Mouse (Mus musculus) small intestine, adult 2 months (tissue): Measurements from ENCODE around the gene Rfng. TPM values are rescaled to one million over a fixed set of nuclear protein-coding genes. Genes with fewer than 3 reads are reported as not detected.

Source experiments
- H3K27ac ChIP-seq: fragments of 200-500 bp; 2 replicates; pipeline ENCODE4 v1.5.1; 2012; ENCODE audit warnings: low read depth, low read length, control low read depth, inconsistent platforms; ENCODE audit not compliant: insufficient read depth
- H3K27me3 ChIP-seq: fragments of 200-500 bp; 2 replicates; pipeline ENCODE4 v1.6.1; 2012; ENCODE audit warnings: mild to moderate bottlenecking, moderate library complexity, low read length, inconsistent platforms; ENCODE audit not compliant: control insufficient read depth, insufficient read depth
- H3K36me3 ChIP-seq: fragments of 200-500 bp; 2 replicates; pipeline ENCODE4 v1.6.1; 2012; ENCODE audit warnings: mild to moderate bottlenecking, low read length, control low read depth, inconsistent platforms; ENCODE audit not compliant: control insufficient read depth, insufficient read depth
- H3K4me1 ChIP-seq: fragments of 200-500 bp; 2 replicates; pipeline ENCODE4 v1.6.1; 2012; ENCODE audit warnings: low read length, inconsistent platforms, mixed read lengths; ENCODE audit not compliant: control insufficient read depth, insufficient read depth, insufficient read length
- H3K4me3 ChIP-seq: fragments of 200-500 bp; 2 replicates; pipeline ENCODE4 v1.5.1; 2012; ENCODE audit warnings: low read depth, mild to moderate bottlenecking, control low read depth, inconsistent platforms, low read length, moderate library complexity
- CTCF ChIP-seq: fragments of 200-500 bp; IDR thresholded peaks from 2 replicates; pipeline ENCODE4 v1.5.1; 2012; ENCODE audit warnings: low read depth, mild to moderate bottlenecking, control low read depth, inconsistent platforms, low read length, moderate library complexity, mixed read lengths; ENCODE audit not compliant: insufficient replicate concordance, insufficient read length; ENCODE audit errors: extremely low read depth
- POLR2A ChIP-seq: fragments of 200-500 bp; IDR thresholded peaks from 2 replicates; pipeline ENCODE4 v1.6.1; 2012; ENCODE audit warnings: low read depth, mild to moderate bottlenecking, control low read depth, inconsistent platforms, low read length, moderate library complexity
- WGBS: fragments of 180-500 bp; shearing (Covaris S2); methylation state at CpG from one replicate; pipeline ENCODE4 v1.1.7; 2018; 5-methylcytosine and 5-hydroxymethylcytosine counted together
- polyA plus RNA-seq: library from polyadenylated mRNA; depleted of rRNA; stranded (reverse); fragments of >200 nt; gene quantifications from 2 replicates; pipeline ENCODE4 v1.2.3, GENCODE M21; 2012

The Rfng gene
- polyA plus RNA-seq, 1 experiment: 90.5 TPM

DNA sequence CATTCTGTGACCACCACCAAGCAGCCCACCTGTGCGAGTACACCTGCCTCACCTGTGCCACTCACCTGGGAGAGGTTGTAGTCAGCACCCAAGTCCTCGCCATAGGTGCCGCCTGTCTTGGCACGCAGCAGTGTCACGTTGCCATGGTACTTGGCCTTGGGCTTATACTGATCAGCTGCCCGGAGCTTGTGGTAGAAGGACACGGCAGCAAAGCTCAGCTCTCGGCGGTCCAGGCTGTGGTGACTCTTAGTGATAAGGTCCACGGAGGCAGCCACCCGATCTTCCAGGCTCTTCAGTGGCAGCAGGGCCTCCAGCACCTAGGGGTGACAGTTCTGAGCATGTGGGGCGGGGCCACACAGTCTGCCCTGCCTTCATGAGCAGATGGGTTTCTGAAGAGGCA is 24.0 kb upstream of the Rfng start:
- no peaks in the 10 kb centered on the region for H3K27me3 ChIP-seq
- no peak overlapping the region for H3K27ac ChIP-seq
- TF ChIP-seq CTCF (no peak), POLR2A (no peak)
- peaks cover 12% of the 10 kb centered on the region; the same call in 1 of the 2 replicates for H3K4me1 ChIP-seq
- 83% methylated on average over 12 of the region's 12 CpGs for WGBS
- no peak overlapping the region for H3K4me3 ChIP-seq
- peaks cover 65% of the 10 kb centered on the region for H3K36me3 ChIP-seq

- WGBS: 37% methylated on average over 7 of the region's 7 CpGs
- peaks cover 43% of the 10 kb centered on the region for H3K36me3 ChIP-seq
- H3K4me1 ChIP-seq: peaks cover 12% of the 10 kb centered on the region; the same call in 1 of the 2 replicates
- TF ChIP-seq POLR2A (no peak), CTCF (no peak)
- no peaks in the 10 kb centered on the region for H3K27me3 ChIP-seq
- H3K27ac ChIP-seq: peak overlapping the region; percentile 6; the same call in 1 of the 2 replicates
- no peak overlapping the region for H3K4me3 ChIP-seq
Measured at GRCm38 (mm10) chr11:120805375-120806298, 21.6 kb upstream of the Rfng start.

GRCm38 (mm10) chr11:120804769-120805168 is 20.8 kb upstream of the Rfng start:
- no peak overlapping the region for H3K27ac ChIP-seq
- H3K27me3 ChIP-seq: no peaks in the 10 kb centered on the region
- H3K4me3 ChIP-seq: no peak overlapping the region
- 68% methylated on average over 4 of the region's 4 CpGs for WGBS
- peaks cover 12% of the 10 kb centered on the region; the same call in 1 of the 2 replicates for H3K4me1 ChIP-seq
- no peak for TF ChIP-seq CTCF
- H3K36me3 ChIP-seq: peaks cover 34% of the 10 kb centered on the region

- Histone ChIP-seq H3K4me3 (no peak overlapping the region), H3K4me1 (peaks cover 12% of the 10 kb centered on the region; the same call in 1 of the 2 replicates), H3K27ac (no peak overlapping the region), H3K36me3 (peaks cover 30% of the 10 kb centered on the region), H3K27me3 (no peaks in the 10 kb centered on the region)
- TF ChIP-seq CTCF: no peak
- TF ChIP-seq POLR2A: no peak
- WGBS: 86% methylated on average over 7 of the region's 7 CpGs
Measured at GRCm38 (mm10) chr11:120804274-120804673, 20.3 kb upstream of the Rfng start.

GRCm38 (mm10) chr11:120800061-120800904 is 16.3 kb upstream of the Rfng start:
- Histone ChIP-seq H3K27ac (peak overlapping the region; percentile 10; the same call in 1 of the 2 replicates), H3K4me3 (no peak overlapping the region)

DNA sequence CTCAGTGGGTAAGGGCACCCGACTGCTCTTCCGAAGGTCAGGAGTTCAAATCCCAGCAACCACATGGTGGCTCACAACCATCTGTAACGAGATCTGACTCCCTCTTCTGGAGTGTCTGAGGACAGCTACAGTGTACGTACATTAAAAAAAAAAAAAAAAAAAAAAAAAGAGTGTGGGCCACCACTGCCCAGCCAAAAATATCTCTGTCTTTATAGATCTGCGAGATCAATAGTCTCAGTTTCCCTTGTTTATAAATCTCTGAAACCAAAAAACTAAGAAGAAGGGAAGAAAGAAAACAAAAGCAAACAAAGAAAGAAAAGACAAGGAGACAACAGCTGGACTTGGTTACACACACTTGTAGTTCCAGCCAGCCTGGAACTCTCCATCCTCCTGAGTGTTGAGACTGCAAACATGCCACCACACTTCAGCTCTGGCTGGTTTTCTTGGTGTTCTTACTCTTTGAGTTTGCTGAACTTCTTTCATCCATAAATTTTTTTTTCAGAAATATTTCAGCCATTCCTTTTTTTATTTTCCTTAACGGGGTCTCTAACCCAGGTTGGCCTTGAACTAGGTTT is 15.4 kb upstream of the Rfng start:
- H3K36me3 ChIP-seq: no peaks in the 10 kb centered on the region
- 62% methylated on average over 6 of the region's 6 CpGs for WGBS
- TF ChIP-seq CTCF: no peak
- no peak for TF ChIP-seq POLR2A
- peaks cover 6% of the 10 kb centered on the region; the same call in 1 of the 2 replicates for H3K4me1 ChIP-seq
- no peak overlapping the region for H3K4me3 ChIP-seq
- H3K27ac ChIP-seq: no peak overlapping the region
- H3K27me3 ChIP-seq: no peaks in the 10 kb centered on the region

More at GRCm38 (mm10) chr11:120800061-120800904, 16.3 kb upstream of the Rfng start:
- Histone ChIP-seq H3K36me3 (no peaks in the 10 kb centered on the region), H3K27me3 (no peaks in the 10 kb centered on the region), H3K4me1 (peaks cover 5% of the 10 kb centered on the region; the same call in 1 of the 2 replicates)
- TF ChIP-seq CTCF (peak; percentile 94), POLR2A (0 out of 2 replicates have a peak, but pooled peaks have one; percentile 12)
- 7% methylated on average over 10 of the region's 10 CpGs for WGBS
